Mouse (Mus musculus) T-helper 2 cell (primary cell): Measurements from ENCODE around the gene Trpv4.

ENCODE experiments used
- in situ Hi-C: fragments of 300-600 bp; cut with MboI, MseI; formaldehyde crosslinking; loops from one replicate; pipeline ENCODE4 v1.15.1; 2025; ENCODE audit warnings: high pct_unique_total_duplicates

Gene Trpv4

GRCm38 (mm10) chr5:114658255-114658654 is at the start of gene Trpv4:
Gene Trpv4 (minus strand): TSS chr5:114658421.
- in situ Hi-C loops: no loop called here

- in situ Hi-C loops: no loop called here
These were observed 49.2 kb upstream of the Trpv4 start, which contains the start of gene Tchp for GRCm38 (mm10) chr5:114707265-114708068. Gene Tchp (plus strand): TSS chr5:114707760.

DNA sequence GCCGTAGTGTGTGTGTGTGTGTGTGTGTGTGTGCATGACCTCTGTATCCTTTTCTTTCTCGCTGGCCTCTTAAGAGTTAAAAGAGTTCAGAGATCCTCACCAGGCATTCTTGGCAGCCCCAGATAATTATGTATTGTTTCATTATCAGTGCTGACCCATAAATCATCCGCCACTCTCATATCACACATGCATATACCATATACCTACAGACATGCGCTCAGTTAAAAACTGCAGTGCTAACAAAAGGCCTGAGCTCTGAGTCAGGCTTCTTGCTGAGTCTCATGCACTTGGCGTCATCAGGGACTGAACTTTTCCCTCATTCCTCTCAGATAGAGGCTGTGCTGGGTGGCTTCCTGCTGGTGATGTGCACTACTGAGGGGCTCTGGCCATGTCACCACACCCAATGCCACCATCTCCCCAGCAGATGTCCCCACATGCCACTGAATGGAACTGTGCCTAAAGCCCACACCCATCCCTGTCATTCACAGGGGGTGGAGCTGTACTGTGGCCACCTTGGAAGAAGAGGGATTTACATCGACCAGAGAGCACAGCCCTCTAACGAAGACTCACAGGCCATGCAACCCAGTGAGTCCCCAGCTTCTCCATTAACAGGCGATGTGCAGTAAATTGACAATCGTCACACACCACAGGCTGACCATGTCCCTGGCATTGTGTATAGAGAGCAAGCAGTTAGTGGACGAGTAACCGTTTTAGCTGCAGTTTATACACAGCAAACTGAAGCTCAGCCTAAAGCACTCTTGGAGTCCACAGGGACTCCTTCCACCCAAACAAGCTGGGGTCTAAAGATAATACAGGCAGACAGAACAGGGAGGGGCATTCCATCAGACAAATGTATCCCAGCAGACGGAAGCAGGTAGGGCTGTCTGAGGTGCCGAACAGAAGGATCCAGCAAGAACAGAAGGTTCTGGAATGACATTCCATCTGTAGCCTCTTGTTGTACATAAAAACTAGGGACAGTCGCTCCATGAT is 44.5 kb upstream of the Trpv4 start:
- in situ Hi-C loops: no loop called here

GRCm38 (mm10) chr5:114699015-114699414 is 40.8 kb upstream of the Trpv4 start:
- in situ Hi-C loops: no loop called here

GRCm38 (mm10) chr5:114698044-114698746 is 40.0 kb upstream of the Trpv4 start:
- in situ Hi-C loops: no loop called here

DNA sequence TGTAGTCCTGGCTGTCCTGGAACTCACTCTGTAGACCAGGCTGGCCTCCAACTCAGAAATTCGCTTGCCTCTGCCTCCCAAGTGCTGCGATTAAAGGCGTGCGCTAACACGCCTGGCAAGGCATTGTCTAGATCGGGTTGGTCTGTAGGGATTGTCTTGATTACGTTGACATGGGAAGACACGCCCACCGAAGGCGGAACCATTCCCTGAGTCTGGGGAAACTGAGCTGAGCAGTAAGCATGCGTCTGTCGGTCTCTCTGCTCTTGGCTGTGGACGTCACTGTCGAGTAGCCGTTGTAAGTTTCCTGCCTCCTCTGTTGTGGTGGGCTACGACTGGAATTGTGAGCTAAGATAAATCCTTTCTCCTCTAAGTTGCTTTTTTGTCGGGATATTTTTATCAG is 38.7 kb upstream of the Trpv4 start:
- in situ Hi-C loops: no loop called here

DNA sequence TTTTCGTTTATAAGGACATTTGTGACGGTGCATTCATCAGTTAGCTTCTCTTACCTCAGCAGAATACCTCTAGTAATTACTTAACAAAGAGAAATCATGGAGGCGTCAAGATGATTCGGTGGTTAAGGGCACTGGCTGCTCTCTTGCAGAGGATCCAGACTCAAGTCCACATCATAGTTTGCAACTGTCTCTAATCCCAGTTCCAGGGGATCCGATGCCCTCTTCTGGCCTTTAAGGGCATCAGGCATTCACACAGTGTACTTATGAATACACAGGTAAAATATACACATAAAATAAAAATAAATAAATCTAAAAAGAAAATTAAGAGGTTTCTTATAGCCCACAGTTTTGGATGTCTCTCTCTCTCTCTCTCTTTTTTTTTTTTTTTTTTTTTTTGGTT is 37.6 kb upstream of the Trpv4 start:
- in situ Hi-C loops: no loop called here

- in situ Hi-C loops: no loop called here
These were observed 32.7 kb upstream of the Trpv4 start, which contains the start of gene Gltp for GRCm38 (mm10) chr5:114690633-114691567. Gene Gltp (minus strand): TSS chr5:114690984.

DNA sequence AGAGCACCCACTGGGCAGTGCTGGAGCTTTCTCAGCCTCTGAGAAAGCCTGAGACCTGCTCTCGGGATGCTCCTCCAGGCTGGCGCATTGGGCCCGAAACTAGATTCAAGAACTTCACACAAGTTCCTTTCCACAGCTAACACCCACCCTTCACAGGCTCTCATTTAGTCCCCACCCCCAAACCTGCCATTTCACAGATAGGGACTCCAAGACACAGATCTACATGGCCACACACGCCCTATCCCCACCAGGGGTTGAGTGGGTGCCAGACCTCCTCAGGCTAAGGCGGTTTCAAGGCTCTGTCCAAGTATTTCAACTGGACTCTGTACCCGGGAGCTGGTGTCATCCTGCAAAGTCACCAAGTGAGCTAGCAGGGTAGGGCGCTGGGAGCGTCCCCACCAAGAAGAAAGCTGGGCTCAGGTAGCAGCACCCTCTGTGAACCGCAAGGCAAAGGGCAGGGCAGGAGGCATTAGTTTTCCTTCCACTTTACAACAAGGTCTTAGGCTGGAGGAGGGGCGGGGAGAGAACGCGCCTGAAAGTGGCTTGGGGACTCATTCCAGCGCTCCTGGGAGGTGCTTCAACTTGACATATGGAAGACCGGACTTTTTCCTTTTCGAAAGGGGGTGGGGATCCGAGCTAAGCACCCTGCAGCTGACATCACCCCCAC is 31.6 kb upstream of the Trpv4 start:
- in situ Hi-C loops: no loop called here

DNA sequence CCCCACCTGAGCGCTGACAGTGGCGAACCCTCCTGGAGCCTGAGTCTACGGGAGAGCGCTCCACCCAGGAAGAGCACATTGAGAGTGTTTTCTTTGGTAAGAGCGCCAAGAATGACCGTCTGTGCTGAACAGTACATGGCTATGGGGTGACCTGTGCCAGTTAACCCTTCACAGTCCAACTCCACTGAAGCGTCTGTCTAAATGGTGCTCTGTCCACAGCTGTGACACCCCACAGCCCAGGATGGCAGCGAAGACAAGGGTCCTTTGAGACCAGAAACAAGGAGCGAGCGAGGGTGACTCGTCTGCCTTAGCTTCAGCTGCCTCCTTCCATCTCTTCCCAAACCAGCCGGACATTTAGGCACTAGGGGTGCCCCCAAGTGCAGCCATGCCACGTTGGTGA is 30.5 kb upstream of the Trpv4 start:
- in situ Hi-C loops: no loop called here

DNA sequence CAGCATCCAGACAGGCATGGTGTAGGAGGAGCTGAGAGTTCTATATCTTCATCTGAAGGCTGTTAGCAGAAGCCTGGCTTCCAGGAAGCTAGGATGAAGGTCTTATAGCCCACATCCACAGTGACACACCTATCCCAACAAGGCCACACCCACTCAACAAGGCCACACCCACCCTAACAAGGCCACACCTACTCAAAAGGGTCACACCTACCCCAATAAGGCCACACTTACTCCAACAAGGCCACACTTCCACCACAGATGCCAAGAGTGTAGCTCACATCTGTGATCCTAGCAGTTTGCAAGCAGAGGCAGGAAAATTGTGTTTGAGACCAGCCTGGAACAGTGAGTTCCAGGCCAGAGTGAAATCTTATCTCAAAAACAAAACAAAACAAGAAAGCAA is 29.7 kb upstream of the Trpv4 start:
- in situ Hi-C loops: no loop called here

GRCm38 (mm10) chr5:114686726-114687210 is 28.5 kb upstream of the Trpv4 start:
- in situ Hi-C loops: no loop called here

DNA sequence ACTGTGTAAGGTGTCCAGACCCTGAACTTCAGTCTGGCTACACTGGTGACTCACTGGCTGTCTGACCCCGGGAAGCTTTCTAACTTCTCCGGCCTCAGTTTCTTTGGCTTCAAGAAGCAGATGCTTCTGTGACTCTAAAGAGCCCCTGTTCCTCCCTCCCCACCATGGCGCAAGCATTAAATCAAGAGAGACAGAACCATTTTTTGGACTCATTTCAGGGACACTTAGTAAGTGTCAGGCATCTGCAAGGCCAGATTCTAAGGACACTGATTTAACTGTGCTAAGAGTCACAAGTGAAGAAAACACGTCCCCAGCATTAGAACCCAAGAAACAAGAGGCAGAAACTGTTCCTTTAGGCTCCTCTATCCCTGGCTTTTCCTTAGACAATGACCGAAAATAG is 27.8 kb upstream of the Trpv4 start:
- in situ Hi-C loops: no loop called here

DNA sequence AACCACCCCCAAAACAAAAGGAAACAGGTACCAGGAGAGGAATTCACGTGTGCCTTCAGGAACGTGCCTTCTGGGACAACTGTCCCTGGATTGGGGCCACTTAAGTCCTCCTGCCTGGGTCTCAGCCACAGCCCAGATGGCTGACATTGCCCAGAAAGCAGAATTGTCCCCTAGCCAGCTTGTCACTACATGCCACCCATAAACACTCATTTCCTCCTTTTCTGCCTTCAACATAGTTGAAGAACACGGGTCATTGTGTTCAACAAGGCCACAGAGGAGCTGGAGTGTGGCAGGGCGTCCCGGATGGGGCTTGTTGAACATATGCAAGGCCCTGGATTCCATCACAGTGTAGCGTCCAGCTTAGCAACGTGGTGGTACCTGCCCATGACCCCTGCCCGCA is 23.5 kb upstream of the Trpv4 start:
- in situ Hi-C loops: no loop called here

GRCm38 (mm10) chr5:114680676-114681285 is 22.6 kb upstream of the Trpv4 start:
- in situ Hi-C loops: no loop called here

DNA sequence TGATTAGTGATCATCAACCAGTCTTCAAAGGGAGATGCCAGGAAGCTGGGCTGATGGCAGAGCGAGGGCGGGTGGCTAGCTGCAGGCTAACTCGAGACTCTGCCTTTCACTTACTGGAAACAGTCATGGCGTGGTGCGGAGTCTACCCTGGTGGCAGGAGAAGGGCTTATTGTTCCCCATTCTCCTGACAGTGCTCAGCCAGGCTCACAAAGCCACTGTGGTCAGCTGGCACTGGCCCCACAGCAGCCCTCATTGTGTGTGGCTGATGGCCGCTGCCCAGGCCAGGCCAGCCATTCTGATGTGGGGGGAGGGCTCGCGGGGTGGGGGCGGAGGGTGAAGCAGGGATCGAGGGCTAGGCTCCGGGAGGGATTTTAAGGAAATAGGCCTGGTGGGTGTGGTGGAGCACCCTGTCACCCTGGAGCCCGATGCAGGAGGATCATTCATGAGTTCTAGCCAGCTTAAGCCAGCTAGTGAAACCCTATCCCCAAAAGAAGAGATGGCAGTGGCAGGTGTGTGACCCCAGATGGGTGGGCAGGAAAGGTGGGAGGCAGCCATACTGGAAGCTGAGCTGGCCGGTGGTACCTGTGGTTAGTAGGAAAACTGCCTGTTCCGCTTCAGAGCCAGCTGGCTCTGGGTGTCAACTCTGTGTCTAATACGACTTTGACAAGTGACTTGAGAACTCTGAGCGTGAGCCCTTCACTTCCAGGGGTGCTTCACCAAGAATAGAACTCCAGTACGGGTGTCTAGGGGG is 21.8 kb upstream of the Trpv4 start:
- in situ Hi-C loops: no loop called here

DNA sequence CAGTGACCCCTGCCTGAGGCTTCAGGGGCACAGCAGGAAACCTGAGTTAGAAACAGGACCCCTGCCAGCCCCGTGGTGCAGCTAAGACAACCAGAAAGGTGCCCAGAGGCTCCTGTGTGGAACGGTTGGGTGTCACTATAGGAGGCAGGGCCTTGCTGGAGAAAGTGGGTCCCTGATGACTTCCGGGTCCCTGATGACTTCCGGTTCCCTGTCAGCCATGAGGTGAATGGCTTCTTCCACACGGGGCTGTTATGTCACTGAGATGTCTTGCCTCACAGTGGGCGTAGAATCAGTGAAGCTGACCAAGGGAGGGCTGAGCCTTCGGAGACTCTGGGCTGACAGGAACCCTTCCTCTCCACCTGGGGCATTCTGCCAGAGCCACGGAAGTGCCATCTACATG is 16.4 kb upstream of the Trpv4 start:
- in situ Hi-C loops: no loop called here

GRCm38 (mm10) chr5:114673114-114673513 is 14.9 kb upstream of the Trpv4 start:
- in situ Hi-C loops: no loop called here

- in situ Hi-C loops: no loop called here
These were observed 10.8 kb upstream of the Trpv4 start for GRCm38 (mm10) chr5:114669014-114669413.
